Mouse (Mus musculus): ENCODE data around the gene Slc25a25. TPM values are rescaled to one million over a fixed set of nuclear protein-coding genes. Genes with fewer than 3 reads are reported as not detected.

Slc25a25 gene
- polyA plus RNA-seq, 1 experiment, result 12.8 TPM

GRCm38 (mm10) chr2:32440632-32441031 is 10.6 kb downstream of the Slc25a25 start:
- no peaks in the 10 kb centered on the region for H3K27me3 ChIP-seq (ENCODE audit: control insufficient read depth, insufficient read depth, low read length, poor library complexity, severe bottlenecking)
- no peak overlapping the region for H3K27ac ChIP-seq (ENCODE audit: insufficient read depth, low read length)
- no peaks in the 10 kb centered on the region for H3K36me3 ChIP-seq (ENCODE audit: control insufficient read depth, insufficient read depth, low read length, poor library complexity, severe bottlenecking)
- H3K4me3 ChIP-seq (ENCODE audit: low read depth, low read length), result no peak overlapping the region
- H3K4me1 ChIP-seq (ENCODE audit: control insufficient read depth, insufficient read depth, low read length), result no peaks in the 10 kb centered on the region
- TF ChIP-seq POLR2A (IDR thresholded peaks at IDR 0.05; ENCODE audit: insufficient read depth, low read length), result no peak
- no peak overlapping the region for H3K9ac ChIP-seq (ENCODE audit: low read depth, poor library complexity, severe bottlenecking)
- no peaks in the 10 kb centered on the region for H3K9me3 ChIP-seq (replicated peaks; ENCODE audit: control insufficient read depth, insufficient read depth, low read length, poor library complexity, severe bottlenecking)

- Histone ChIP-seq H3K27ac (ENCODE audit: insufficient read depth, low read length) (no peak overlapping the region), H3K36me3 (ENCODE audit: control insufficient read depth, insufficient read depth, low read length, poor library complexity, severe bottlenecking) (no peaks in the 10 kb centered on the region), H3K9me3 (replicated peaks; ENCODE audit: control insufficient read depth, insufficient read depth, low read length, poor library complexity, severe bottlenecking) (no peaks in the 10 kb centered on the region), H3K9ac (ENCODE audit: low read depth, poor library complexity, severe bottlenecking) (no peak overlapping the region), H3K27me3 (ENCODE audit: control insufficient read depth, insufficient read depth, low read length, poor library complexity, severe bottlenecking) (no peaks in the 10 kb centered on the region), H3K4me3 (ENCODE audit: low read depth, low read length) (no peak overlapping the region), H3K4me1 (ENCODE audit: control insufficient read depth, insufficient read depth, low read length) (no peaks in the 10 kb centered on the region)
- TF ChIP-seq POLR2A (IDR thresholded peaks at IDR 0.05; ENCODE audit: insufficient read depth, low read length) (no peak), CTCF (IDR thresholded peaks at IDR 0.05; ENCODE audit: low read depth, low read length) (no peak), EP300 (IDR thresholded peaks at IDR 0.05; ENCODE audit: insufficient read depth, low read depth, low read length) (no peak)
These were observed 11.1 kb downstream of the Slc25a25 start for GRCm38 (mm10) chr2:32440164-32440563.

GRCm38 (mm10) chr2:32439177-32439576 is 12.1 kb downstream of the Slc25a25 start:
- Histone ChIP-seq H3K36me3 (ENCODE audit: control insufficient read depth, insufficient read depth, low read length, poor library complexity, severe bottlenecking) (no peaks in the 10 kb centered on the region), H3K9ac (ENCODE audit: low read depth, poor library complexity, severe bottlenecking) (no peak overlapping the region), H3K4me3 (ENCODE audit: low read depth, low read length) (no peak overlapping the region), H3K9me3 (replicated peaks; ENCODE audit: control insufficient read depth, insufficient read depth, low read length, poor library complexity, severe bottlenecking) (no peaks in the 10 kb centered on the region), H3K4me1 (ENCODE audit: control insufficient read depth, insufficient read depth, low read length) (no peaks in the 10 kb centered on the region), H3K27me3 (ENCODE audit: control insufficient read depth, insufficient read depth, low read length, poor library complexity, severe bottlenecking) (no peaks in the 10 kb centered on the region), H3K27ac (ENCODE audit: insufficient read depth, low read length) (no peak overlapping the region)
- no peak for TF ChIP-seq CTCF (IDR thresholded peaks at IDR 0.05; ENCODE audit: low read depth, low read length)
- no peak for TF ChIP-seq EP300 (IDR thresholded peaks at IDR 0.05; ENCODE audit: insufficient read depth, low read depth, low read length)
- TF ChIP-seq POLR2A (IDR thresholded peaks at IDR 0.05; ENCODE audit: insufficient read depth, low read length), result no peak

- H3K4me1 ChIP-seq (ENCODE audit: control insufficient read depth, insufficient read depth, low read length), result no peaks in the 10 kb centered on the region
- no peak overlapping the region for H3K27ac ChIP-seq (ENCODE audit: insufficient read depth, low read length)
- no peaks in the 10 kb centered on the region for H3K9me3 ChIP-seq (replicated peaks; ENCODE audit: control insufficient read depth, insufficient read depth, low read length, poor library complexity, severe bottlenecking)
- H3K27me3 ChIP-seq (ENCODE audit: control insufficient read depth, insufficient read depth, low read length, poor library complexity, severe bottlenecking), result no peaks in the 10 kb centered on the region
- H3K36me3 ChIP-seq (ENCODE audit: control insufficient read depth, insufficient read depth, low read length, poor library complexity, severe bottlenecking), result no peaks in the 10 kb centered on the region
- no peak overlapping the region for H3K4me3 ChIP-seq (ENCODE audit: low read depth, low read length)
- H3K9ac ChIP-seq (ENCODE audit: low read depth, poor library complexity, severe bottlenecking), result no peak overlapping the region
- TF ChIP-seq POLR2A (IDR thresholded peaks at IDR 0.05; ENCODE audit: insufficient read depth, low read length) (no peak), CTCF (IDR thresholded peaks at IDR 0.05; ENCODE audit: low read depth, low read length) (no peak), EP300 (IDR thresholded peaks at IDR 0.05; ENCODE audit: insufficient read depth, low read depth, low read length) (no peak)
These were observed 12.5 kb downstream of the Slc25a25 start for GRCm38 (mm10) chr2:32438733-32439132.

- Histone ChIP-seq H3K9me3 (replicated peaks; ENCODE audit: control insufficient read depth, insufficient read depth, low read length, poor library complexity, severe bottlenecking) (no peaks in the 10 kb centered on the region), H3K9ac (ENCODE audit: low read depth, poor library complexity, severe bottlenecking) (no peak overlapping the region), H3K27ac (ENCODE audit: insufficient read depth, low read length) (no peak overlapping the region), H3K27me3 (ENCODE audit: control insufficient read depth, insufficient read depth, low read length, poor library complexity, severe bottlenecking) (no peaks in the 10 kb centered on the region), H3K4me3 (ENCODE audit: low read depth, low read length) (no peak overlapping the region), H3K4me1 (ENCODE audit: control insufficient read depth, insufficient read depth, low read length) (no peaks in the 10 kb centered on the region), H3K36me3 (ENCODE audit: control insufficient read depth, insufficient read depth, low read length, poor library complexity, severe bottlenecking) (no peaks in the 10 kb centered on the region)
- TF ChIP-seq CTCF (IDR thresholded peaks at IDR 0.05; ENCODE audit: low read depth, low read length) (no peak), POLR2A (IDR thresholded peaks at IDR 0.05; ENCODE audit: insufficient read depth, low read length) (no peak), EP300 (IDR thresholded peaks at IDR 0.05; ENCODE audit: insufficient read depth, low read depth, low read length) (no peak)
These were observed 13.6 kb downstream of the Slc25a25 start for GRCm38 (mm10) chr2:32437612-32438166.

GRCm38 (mm10) chr2:32436686-32437372 is 14.4 kb downstream of the Slc25a25 start:
- H3K4me3 ChIP-seq (ENCODE audit: low read depth, low read length), result no peak overlapping the region
- H3K27ac ChIP-seq (ENCODE audit: insufficient read depth, low read length), result no peak overlapping the region
- TF ChIP-seq POLR2A (IDR thresholded peaks at IDR 0.05; ENCODE audit: insufficient read depth, low read length), result no peak
- no peak for TF ChIP-seq EP300 (IDR thresholded peaks at IDR 0.05; ENCODE audit: insufficient read depth, low read depth, low read length)
- TF ChIP-seq CTCF (IDR thresholded peaks at IDR 0.05; ENCODE audit: low read depth, low read length), result no peak
- H3K36me3 ChIP-seq (ENCODE audit: control insufficient read depth, insufficient read depth, low read length, poor library complexity, severe bottlenecking), result no peaks in the 10 kb centered on the region
- no peak overlapping the region for H3K9ac ChIP-seq (ENCODE audit: low read depth, poor library complexity, severe bottlenecking)
- H3K27me3 ChIP-seq (ENCODE audit: control insufficient read depth, insufficient read depth, low read length, poor library complexity, severe bottlenecking), result no peaks in the 10 kb centered on the region
- H3K4me1 ChIP-seq (ENCODE audit: control insufficient read depth, insufficient read depth, low read length), result no peaks in the 10 kb centered on the region
- H3K9me3 ChIP-seq (replicated peaks; ENCODE audit: control insufficient read depth, insufficient read depth, low read length, poor library complexity, severe bottlenecking), result no peaks in the 10 kb centered on the region
